ENCODE assay signal across 7 mouse cellular contexts in the genomic region with DNA sequence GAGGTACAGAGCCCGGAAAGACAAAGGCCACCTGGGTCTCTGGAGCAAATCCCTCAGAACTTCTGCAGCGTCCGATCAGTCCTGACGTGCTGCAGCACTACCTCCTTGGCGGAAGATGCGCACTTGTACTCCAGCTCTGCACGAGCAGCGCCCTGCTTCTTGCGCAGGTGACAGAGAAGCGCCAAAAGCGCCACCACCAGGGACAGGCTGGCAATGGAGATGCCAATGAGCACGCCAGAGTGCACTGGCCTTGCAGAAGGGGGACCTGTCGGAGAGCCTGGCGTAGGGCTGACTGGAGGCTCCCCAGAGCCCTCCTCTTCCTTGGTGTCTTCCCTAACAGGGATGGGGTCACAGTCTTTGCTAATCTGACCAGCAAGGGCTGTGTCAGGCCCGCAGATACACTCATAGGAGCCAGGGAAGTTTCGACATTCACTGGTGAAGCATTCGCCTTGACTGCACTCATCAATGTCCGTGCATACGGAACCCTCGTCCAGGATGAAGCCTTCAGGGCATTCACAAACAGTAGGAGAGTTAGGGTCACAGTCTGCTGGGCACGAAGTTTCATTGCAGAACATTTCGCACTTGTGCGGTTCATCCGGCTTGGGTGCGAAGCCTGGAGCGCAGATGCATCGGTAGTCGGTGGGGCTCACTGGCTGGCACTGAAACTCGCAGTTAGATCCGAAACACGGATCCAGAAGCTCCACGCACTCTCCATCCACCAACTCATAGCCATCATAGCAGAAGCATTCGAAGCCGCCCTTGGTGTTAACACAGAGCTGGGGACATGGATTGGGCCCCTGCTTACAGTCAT. TPM values are rescaled to one million over a fixed set of nuclear protein-coding genes. Genes with fewer than 3 reads are reported as not detected.
DNase-seq lines count a peak whose midpoint lies in the region; ATAC-seq and TF ChIP-seq lines count a peak whose summit lies in the region.

No protein-coding gene starts in this region.

- no peak overlapping the region for H3K9ac ChIP-seq in ES-Bruce4 (ENCODE audit: low read depth, poor library complexity, severe bottlenecking)
- H3K9ac ChIP-seq in forebrain, embryonic 14.5 days (ENCODE audit: low read length) = peak overlapping the region; percentile 25; the same call in 1 of the 2 replicates
- peak overlapping the region; percentile 54 for H3K9ac ChIP-seq in intestine, embryonic 15.5 days
- H3K9ac ChIP-seq in liver, embryonic 16.5 days (ENCODE audit: low read depth, low read length) = no peak overlapping the region

- TF ChIP-seq POLR2A in ES-Bruce4 (IDR thresholded peaks at IDR 0.05; ENCODE audit: insufficient read depth, low read length) = no peak

- ATAC-seq in forebrain, embryonic 14.5 days = no peak
- no peak for ATAC-seq in intestine, embryonic 15.5 days
- ATAC-seq in liver, embryonic 16.5 days (ENCODE audit: low read depth) = 0 out of 2 replicates have a peak, but pooled peaks have one; percentile 12

- no peak overlapping the region for H3K27ac ChIP-seq in ES-Bruce4 (ENCODE audit: insufficient read depth, low read length)
- H3K27ac ChIP-seq in forebrain, embryonic 14.5 days (ENCODE audit: low read depth, low read length) = no peak overlapping the region
- H3K27ac ChIP-seq in intestine, embryonic 15.5 days = peak overlapping the region; percentile 61
- H3K27ac ChIP-seq in liver, embryonic 16.5 days (ENCODE audit: low read length) = no peak overlapping the region

- H3K27me3 ChIP-seq in ES-Bruce4 (ENCODE audit: control insufficient read depth, insufficient read depth, low read length, poor library complexity, severe bottlenecking) = no peaks in the 10 kb centered on the region
- H3K27me3 ChIP-seq in forebrain, embryonic 14.5 days (replicated peaks; ENCODE audit: control insufficient read depth, insufficient read depth, low read length) = peaks cover 35% of the 10 kb centered on the region
- peaks cover 14% of the 10 kb centered on the region for H3K27me3 ChIP-seq in intestine, embryonic 15.5 days (replicated peaks)
- peaks cover 24% of the 10 kb centered on the region for H3K27me3 ChIP-seq in liver, embryonic 16.5 days (ENCODE audit: control insufficient read depth, insufficient read depth, low read depth, low read length)

- no peaks in the 10 kb centered on the region for H3K4me1 ChIP-seq in ES-Bruce4 (ENCODE audit: control insufficient read depth, insufficient read depth, low read length)
- H3K4me1 ChIP-seq in forebrain, embryonic 14.5 days (ENCODE audit: control insufficient read depth, insufficient read depth, low read length) = peaks cover 11% of the 10 kb centered on the region; the same call in 1 of the 2 replicates
- 0 out of 2 replicates have a peak, but pooled peaks cover 13% of the 10 kb centered on the region for H3K4me1 ChIP-seq in intestine, embryonic 15.5 days (replicated peaks)
- H3K4me1 ChIP-seq in liver, embryonic 16.5 days (ENCODE audit: control insufficient read depth, low read depth, low read length) = peaks cover 6% of the 10 kb centered on the region

- TF ChIP-seq CTCF in ES-Bruce4 (IDR thresholded peaks at IDR 0.05; ENCODE audit: low read depth, low read length) = no peak

- no peak for TF ChIP-seq EP300 in ES-Bruce4 (IDR thresholded peaks at IDR 0.05; ENCODE audit: insufficient read depth, low read depth, low read length)

- H3K4me3 ChIP-seq in ES-Bruce4 (ENCODE audit: low read depth, low read length) = 0 out of 2 replicates have a peak overlapping the region, but pooled peaks have one; percentile 10
- peak overlapping the region; percentile 32 for H3K4me3 ChIP-seq in forebrain, embryonic 14.5 days (ENCODE audit: low read depth, low read length)
- H3K4me3 ChIP-seq in intestine, embryonic 15.5 days (replicated peaks) = peak overlapping the region; percentile 49
- peak overlapping the region; percentile 50 for H3K4me3 ChIP-seq in liver, embryonic 16.5 days (ENCODE audit: low read depth, low read length)

- H3K9me3 ChIP-seq in ES-Bruce4 (replicated peaks; ENCODE audit: control insufficient read depth, insufficient read depth, low read length, poor library complexity, severe bottlenecking) = peaks cover 8% of the 10 kb centered on the region
- H3K9me3 ChIP-seq in forebrain, embryonic 14.5 days (replicated peaks; ENCODE audit: control insufficient read depth, low read length) = no peaks in the 10 kb centered on the region
- no peaks in the 10 kb centered on the region for H3K9me3 ChIP-seq in intestine, embryonic 15.5 days
- H3K9me3 ChIP-seq in liver, embryonic 16.5 days (replicated peaks; ENCODE audit: control insufficient read depth, low read length) = no peaks in the 10 kb centered on the region

- H3K4me2 ChIP-seq in forebrain, embryonic 14.5 days (ENCODE audit: low read length) = peak overlapping the region; percentile 53
- peak overlapping the region; percentile 84 for H3K4me2 ChIP-seq in intestine, embryonic 15.5 days (replicated peaks)
- peak overlapping the region; percentile 57 for H3K4me2 ChIP-seq in liver, embryonic 16.5 days (ENCODE audit: low read depth, low read length)

- peak; percentile 7 to 35 for DNase-seq in adrenal gland, adult 18-20 months (ENCODE audit: low spot score in 2 of 2)
- peak; percentile 52 for DNase-seq in forebrain, embryonic 14.5 days (ENCODE audit: low spot score)
- DNase-seq in neural tube, embryonic 10.5 days (ENCODE audit: extremely low spot score, low spot score) = peak; percentile 61
- peak; percentile 67 for DNase-seq in thymus, postnatal 14 days

- no peaks in the 10 kb centered on the region for H3K36me3 ChIP-seq in ES-Bruce4 (ENCODE audit: control insufficient read depth, insufficient read depth, low read length, poor library complexity, severe bottlenecking)
- no peaks in the 10 kb centered on the region for H3K36me3 ChIP-seq in forebrain, embryonic 14.5 days (ENCODE audit: control insufficient read depth, insufficient read depth, low read length)
- no peaks in the 10 kb centered on the region for H3K36me3 ChIP-seq in intestine, embryonic 15.5 days
- H3K36me3 ChIP-seq in liver, embryonic 16.5 days (ENCODE audit: control insufficient read depth, insufficient read depth) = no peaks in the 10 kb centered on the region

- WGBS in forebrain, embryonic 14.5 days = 9% methylated on average over 34 of the region's 34 CpGs
- WGBS in intestine, embryonic 15.5 days = 22% methylated on average over 34 of the region's 34 CpGs
- whole genome bisulfite sequencing in liver, embryonic 16.5 days (ENCODE audit: insufficient replicate concordance) = 11% methylated on average over 34 of the region's 34 CpGs

RNA-seq across cellular contexts. Expression of a gene that starts 1.6 kb away (rescaled TPM):
- polyA plus RNA-seq in ES-Bruce4 (2011; ENCODE audit: insufficient read depth, insufficient read length, low read depth, missing spikeins) = 1.2 and 1.5 TPM in 2 replicates
- total RNA-seq in adrenal gland, adult 18-20 months (2021) = 10 to 100 TPM; 31.2 to 46.2 TPM
- polyA plus RNA-seq in forebrain, embryonic 14.5 days (2014; fragmentation: Nextera tagmentation; extraction: Ambion mirVana) = 7.2 and 9.0 TPM in 2 replicates
- 46.1 and 47.0 TPM in 2 replicates for polyA plus RNA-seq in intestine, embryonic 15.5 days (2015; fragmentation: Nextera tagmentation; extraction: Ambion mirVana)
- polyA plus RNA-seq in liver, embryonic 16.5 days (2015; fragmentation: Nextera tagmentation; extraction: Ambion mirVana) = 1.5 and 1.7 TPM in 2 replicates

RNA-seq across cellular contexts. Expression of a gene that starts 11.2 kb away (rescaled TPM):
- polyA plus RNA-seq in ES-Bruce4 (2011; ENCODE audit: insufficient read depth, insufficient read length, low read depth, missing spikeins) = not detected in 2 replicates
- under 1 TPM in 1 of 2 experiments, not detected in 1; 0.35 TPM for total RNA-seq in adrenal gland, adult 18-20 months (2021)
- 1.7 and 2.5 TPM in 2 replicates for polyA plus RNA-seq in forebrain, embryonic 14.5 days (2014; fragmentation: Nextera tagmentation; extraction: Ambion mirVana)
- 2.2 and 2.4 TPM in 2 replicates for polyA plus RNA-seq in intestine, embryonic 15.5 days (2015; fragmentation: Nextera tagmentation; extraction: Ambion mirVana)
- polyA plus RNA-seq in liver, embryonic 16.5 days (2015; fragmentation: Nextera tagmentation; extraction: Ambion mirVana) = not detected in 2 replicates

RNA-seq across cellular contexts. Expression of a gene that starts 37.0 kb away (rescaled TPM):
- 0.15 TPM in 1 of 2 replicates, not detected in the other for polyA plus RNA-seq in ES-Bruce4 (2011; ENCODE audit: insufficient read depth, insufficient read length, low read depth, missing spikeins)
- 10 to 100 TPM; 17.0 to 30.3 TPM for total RNA-seq in adrenal gland, adult 18-20 months (2021)
- polyA plus RNA-seq in forebrain, embryonic 14.5 days (2014; fragmentation: Nextera tagmentation; extraction: Ambion mirVana) = 8.5 and 8.6 TPM in 2 replicates
- polyA plus RNA-seq in intestine, embryonic 15.5 days (2015; fragmentation: Nextera tagmentation; extraction: Ambion mirVana) = 9.5 and 10.3 TPM in 2 replicates
- 2.5 and 2.6 TPM in 2 replicates for polyA plus RNA-seq in liver, embryonic 16.5 days (2015; fragmentation: Nextera tagmentation; extraction: Ambion mirVana)

Comparison
In these comparisons a context has a peak if more than half of its experiments do, and no peak if none do; other contexts are left out.
1. H3K9ac ChIP-seq: peak in forebrain, embryonic 14.5 days (single experiment) and intestine, embryonic 15.5 days (single experiment); none in ES-Bruce4 (single experiment) and liver, embryonic 16.5 days (single experiment).
2. Peak in every context shown above with its lines, with median percentiles within 50 percentile points of each other: H3K4me3 ChIP-seq, DNase-seq and H3K4me2 ChIP-seq.